Mouse (Mus musculus): Measurements from ENCODE around the gene Acad10. TPM values are rescaled to one million over a fixed set of nuclear protein-coding genes. Genes with fewer than 3 reads are reported as not detected.

The Acad10 gene
- polyA plus RNA-seq, 1 experiment from 2014 or later, result 1.0 TPM

- H3K9ac ChIP-seq (replicated peaks), result peak overlapping the region; percentile 57
- H3K9me3 ChIP-seq, result no peaks in the 10 kb centered on the region
- no peaks in the 10 kb centered on the region for H3K27me3 ChIP-seq
- H3K4me1 ChIP-seq, result peaks cover 19% of the 10 kb centered on the region
- H3K27ac ChIP-seq (replicated peaks), result peak overlapping the region; percentile 73; the same call in 1 of the 2 replicates
- H3K36me3 ChIP-seq, result no peaks in the 10 kb centered on the region
- 3% methylated on average over 33 of the region's 33 CpGs for WGBS
- peak overlapping the region; percentile 98 for H3K4me2 ChIP-seq (replicated peaks)
- peak; percentile 61; the same call in 1 of the 2 replicates for ATAC-seq (replicated peaks)
- H3K4me3 ChIP-seq, result peak overlapping the region; percentile 67
Measured at GRCm38 (mm10) chr5:121592816-121593407, 67.4 kb downstream of the Acad10 start.

- Histone ChIP-seq H3K27me3 (no peaks in the 10 kb centered on the region), H3K9ac (replicated peaks) (no peak overlapping the region), H3K4me1 (peaks cover 19% of the 10 kb centered on the region), H3K4me2 (replicated peaks) (peak overlapping the region; percentile 98; the same call in 1 of the 2 replicates), H3K9me3 (no peaks in the 10 kb centered on the region), H3K27ac (replicated peaks) (no peak overlapping the region), H3K4me3 (peak overlapping the region; percentile 67; the same call in 1 of the 2 replicates), H3K36me3 (no peaks in the 10 kb centered on the region)
- ATAC-seq (replicated peaks), result no peak
- WGBS, result 67% methylated on average over 11 of the region's 11 CpGs
Measured at GRCm38 (mm10) chr5:121592064-121592815, 68.1 kb downstream of the Acad10 start.

DNA sequence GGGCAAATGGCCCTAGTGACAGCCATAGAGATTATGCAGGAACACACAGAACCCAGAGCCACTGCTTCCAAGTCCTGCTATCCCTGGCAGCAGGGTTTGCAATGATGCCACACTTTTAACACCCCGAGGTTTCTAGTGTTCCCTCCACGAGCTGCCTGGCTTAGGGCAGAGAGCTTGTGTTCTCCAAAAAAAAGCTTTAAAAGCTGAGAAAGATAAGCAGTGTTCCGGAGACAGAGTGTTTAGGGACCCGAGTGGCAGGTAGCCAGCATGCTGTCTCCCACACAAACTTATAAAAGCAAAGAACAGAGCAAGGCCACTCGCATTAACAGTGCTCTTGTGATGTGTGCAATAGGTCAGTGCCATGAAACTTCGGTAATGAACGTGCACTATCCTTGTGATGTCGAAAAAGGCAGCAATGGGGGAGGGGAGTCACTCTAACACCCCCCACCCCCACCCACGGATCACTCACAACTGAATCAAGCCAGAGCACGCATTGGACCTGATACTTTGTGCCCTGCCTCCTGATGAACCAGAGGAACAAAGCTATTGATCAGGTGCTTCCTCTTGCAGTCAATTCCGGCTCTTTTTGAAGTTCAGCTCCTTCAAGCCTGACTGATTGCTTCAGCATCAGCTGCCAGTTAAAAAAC, 68.8 kb downstream of the Acad10 start:
- H3K36me3 ChIP-seq, result no peaks in the 10 kb centered on the region
- no peak for ATAC-seq (replicated peaks)
- H3K27me3 ChIP-seq, result no peaks in the 10 kb centered on the region
- no peak overlapping the region for H3K4me2 ChIP-seq (replicated peaks)
- WGBS, result 72% methylated on average over 11 of the region's 11 CpGs
- no peaks in the 10 kb centered on the region for H3K9me3 ChIP-seq
- H3K27ac ChIP-seq (replicated peaks), result no peak overlapping the region
- peaks cover 19% of the 10 kb centered on the region for H3K4me1 ChIP-seq
- H3K9ac ChIP-seq (replicated peaks), result no peak overlapping the region
- no peak overlapping the region for H3K4me3 ChIP-seq

- H3K27me3 ChIP-seq, result no peaks in the 10 kb centered on the region
- H3K4me3 ChIP-seq, result no peak overlapping the region
- H3K4me1 ChIP-seq, result peaks cover 19% of the 10 kb centered on the region
- H3K9ac ChIP-seq (replicated peaks), result no peak overlapping the region
- ATAC-seq (replicated peaks), result no peak
- no peak overlapping the region for H3K4me2 ChIP-seq (replicated peaks)
- H3K9me3 ChIP-seq, result no peaks in the 10 kb centered on the region
- H3K36me3 ChIP-seq, result no peaks in the 10 kb centered on the region
- H3K27ac ChIP-seq (replicated peaks), result no peak overlapping the region
- 91% methylated on average over 6 of the region's 6 CpGs for WGBS
Measured at GRCm38 (mm10) chr5:121589928-121590327, 70.4 kb downstream of the Acad10 start.

- Histone ChIP-seq H3K27ac (replicated peaks) (no peak overlapping the region), H3K4me1 (no peaks in the 10 kb centered on the region), H3K36me3 (no peaks in the 10 kb centered on the region), H3K9me3 (no peaks in the 10 kb centered on the region), H3K4me3 (no peak overlapping the region), H3K27me3 (no peaks in the 10 kb centered on the region), H3K9ac (replicated peaks) (no peak overlapping the region), H3K4me2 (replicated peaks) (no peak overlapping the region)
- WGBS, result 87% methylated on average over 6 of the region's 6 CpGs
- ATAC-seq (replicated peaks), result no peak
Measured at GRCm38 (mm10) chr5:121586400-121587039, 73.8 kb downstream of the Acad10 start.

GRCm38 (mm10) chr5:121585699-121586098, 74.6 kb downstream of the Acad10 start:
- no peak overlapping the region for H3K27ac ChIP-seq (replicated peaks)
- 84% methylated on average over 5 of the region's 5 CpGs for WGBS
- no peaks in the 10 kb centered on the region for H3K36me3 ChIP-seq
- no peaks in the 10 kb centered on the region for H3K9me3 ChIP-seq
- no peaks in the 10 kb centered on the region for H3K4me1 ChIP-seq
- H3K4me3 ChIP-seq, result no peak overlapping the region
- no peak for ATAC-seq (replicated peaks)
- H3K27me3 ChIP-seq, result no peaks in the 10 kb centered on the region
- H3K4me2 ChIP-seq (replicated peaks), result no peak overlapping the region
- no peak overlapping the region for H3K9ac ChIP-seq (replicated peaks)

- H3K4me2 ChIP-seq (replicated peaks), result no peak overlapping the region
- H3K36me3 ChIP-seq, result no peaks in the 10 kb centered on the region
- no peak overlapping the region for H3K4me3 ChIP-seq
- H3K27ac ChIP-seq (replicated peaks), result no peak overlapping the region
- H3K9me3 ChIP-seq, result no peaks in the 10 kb centered on the region
- no peak overlapping the region for H3K9ac ChIP-seq (replicated peaks)
- H3K4me1 ChIP-seq, result no peaks in the 10 kb centered on the region
- 95% methylated on average over 10 of the region's 10 CpGs for WGBS
- H3K27me3 ChIP-seq, result no peaks in the 10 kb centered on the region
- ATAC-seq (replicated peaks), result no peak
Measured at GRCm38 (mm10) chr5:121585005-121585404, 75.3 kb downstream of the Acad10 start.

DNA sequence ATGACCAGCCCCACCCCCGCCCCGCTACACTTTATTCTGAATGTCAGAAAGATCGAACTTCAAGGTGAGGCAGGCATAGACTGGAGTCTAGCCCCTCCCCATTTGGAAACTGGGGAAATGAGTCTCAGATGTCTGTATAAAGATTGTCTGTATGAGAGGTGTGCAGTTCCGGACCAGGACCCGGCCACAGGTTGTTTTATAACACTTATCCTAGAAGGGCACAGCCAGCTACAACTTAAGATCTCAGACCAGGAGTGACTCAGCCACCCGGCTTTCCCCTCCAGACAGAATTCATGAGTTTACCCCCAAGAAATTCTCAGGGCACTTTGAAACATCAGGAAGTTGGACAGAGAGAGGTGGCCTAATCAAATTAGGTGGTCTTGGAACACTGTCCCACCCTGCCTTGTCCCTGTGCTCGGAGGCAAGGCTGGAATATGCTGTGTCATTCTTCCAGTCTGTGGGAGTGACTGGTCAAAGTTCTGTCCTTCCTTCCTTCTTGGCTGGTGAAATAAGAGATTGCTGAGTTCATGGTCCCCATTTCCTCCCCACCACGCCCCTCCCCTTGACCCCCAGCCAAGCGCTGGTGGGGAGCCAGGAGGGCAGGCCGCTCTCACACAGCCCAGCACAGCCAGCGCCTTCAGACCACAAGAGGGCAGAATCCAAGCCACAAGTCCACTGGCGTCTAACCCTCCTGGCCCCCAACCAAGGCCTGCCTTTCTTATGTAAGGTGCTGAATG, 76.4 kb downstream of the Acad10 start:
- WGBS, result 58% methylated on average over 12 of the region's 12 CpGs
- H3K4me1 ChIP-seq, result no peaks in the 10 kb centered on the region
- H3K9ac ChIP-seq (replicated peaks), result no peak overlapping the region
- H3K27ac ChIP-seq (replicated peaks), result no peak overlapping the region
- H3K4me2 ChIP-seq (replicated peaks), result no peak overlapping the region
- no peaks in the 10 kb centered on the region for H3K27me3 ChIP-seq
- H3K9me3 ChIP-seq, result no peaks in the 10 kb centered on the region
- H3K36me3 ChIP-seq, result peaks cover 6% of the 10 kb centered on the region; the same call in 1 of the 2 replicates
- H3K4me3 ChIP-seq, result no peak overlapping the region
- ATAC-seq (replicated peaks), result no peak

GRCm38 (mm10) chr5:121581945-121582344, 78.4 kb downstream of the Acad10 start:
- Histone ChIP-seq H3K4me2 (replicated peaks) (no peak overlapping the region), H3K27ac (replicated peaks) (no peak overlapping the region), H3K9ac (replicated peaks) (no peak overlapping the region), H3K9me3 (no peaks in the 10 kb centered on the region), H3K36me3 (peaks cover 6% of the 10 kb centered on the region; the same call in 1 of the 2 replicates), H3K27me3 (no peaks in the 10 kb centered on the region), H3K4me1 (no peaks in the 10 kb centered on the region), H3K4me3 (no peak overlapping the region)
- no peak for ATAC-seq (replicated peaks)
- whole genome bisulfite sequencing, result 94% methylated on average over 8 of the region's 8 CpGs

- Histone ChIP-seq H3K4me3 (no peak overlapping the region), H3K27me3 (no peaks in the 10 kb centered on the region), H3K4me2 (replicated peaks) (no peak overlapping the region), H3K4me1 (no peaks in the 10 kb centered on the region), H3K27ac (replicated peaks) (no peak overlapping the region), H3K9ac (replicated peaks) (no peak overlapping the region), H3K9me3 (no peaks in the 10 kb centered on the region), H3K36me3 (peaks cover 6% of the 10 kb centered on the region; the same call in 1 of the 2 replicates)
- no peak for ATAC-seq (replicated peaks)
- 92% methylated on average over 11 of the region's 11 CpGs for WGBS
Measured at GRCm38 (mm10) chr5:121576927-121577488, 83.3 kb downstream of the Acad10 start.

DNA sequence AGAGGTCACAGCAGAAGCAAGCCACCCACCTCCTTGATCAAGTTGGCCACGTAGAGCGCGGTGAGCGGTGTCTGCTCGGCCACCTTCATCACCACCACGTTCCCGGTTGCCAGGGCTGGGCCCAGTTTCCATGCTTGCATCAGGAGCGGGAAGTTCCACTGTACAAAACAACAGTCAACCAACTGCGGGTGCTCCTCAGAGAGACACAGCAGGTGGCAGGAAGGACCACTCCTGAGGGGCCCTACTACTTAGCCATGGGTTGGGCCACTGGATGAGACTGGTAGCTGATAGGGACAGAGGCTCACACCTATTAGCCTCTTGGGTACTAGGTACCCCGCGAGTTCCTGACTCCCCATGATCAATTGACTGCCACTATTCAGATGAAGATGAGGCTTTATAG, 84.4 kb downstream of the Acad10 start:
- H3K4me2 ChIP-seq (replicated peaks), result no peak overlapping the region
- H3K4me1 ChIP-seq, result no peaks in the 10 kb centered on the region
- no peak overlapping the region for H3K9ac ChIP-seq (replicated peaks)
- no peaks in the 10 kb centered on the region for H3K27me3 ChIP-seq
- no peak for ATAC-seq (replicated peaks)
- H3K27ac ChIP-seq (replicated peaks), result no peak overlapping the region
- H3K9me3 ChIP-seq, result no peaks in the 10 kb centered on the region
- H3K36me3 ChIP-seq, result peaks cover 8% of the 10 kb centered on the region; the same call in 1 of the 2 replicates
- no peak overlapping the region for H3K4me3 ChIP-seq
- WGBS, result 94% methylated on average over 11 of the region's 11 CpGs
